Mouse (Mus musculus) testis, adult 2 months (tissue): ENCODE results near the gene Nav2. TPM values are rescaled to one million over a fixed set of nuclear protein-coding genes. Genes with fewer than 3 reads are reported as not detected.

Experiments used
- H3K27ac ChIP-seq: fragments of 200-500 bp; 2 replicates; pipeline ENCODE4 v1.5.1; 2012; ENCODE audit warnings: low read depth, low read length; ENCODE audit not compliant: control insufficient read depth, insufficient read depth
- H3K27me3 ChIP-seq: fragments of 200-500 bp; 2 replicates; pipeline ENCODE4 v1.6.1; 2012; ENCODE audit warnings: mild to moderate bottlenecking, low read length, moderate library complexity; ENCODE audit not compliant: control insufficient read depth, insufficient read depth
- H3K36me3 ChIP-seq: fragments of 200-500 bp; 2 replicates; pipeline ENCODE4 v1.6.1; 2012; ENCODE audit warnings: mild to moderate bottlenecking, low read length; ENCODE audit not compliant: control insufficient read depth, insufficient read depth
- H3K4me1 ChIP-seq: fragments of 200-500 bp; 2 replicates; pipeline ENCODE4 v1.6.1; 2012; ENCODE audit warnings: low read length; ENCODE audit not compliant: control insufficient read depth, insufficient read depth
- H3K4me3 ChIP-seq: fragments of 200-500 bp; 2 replicates; pipeline ENCODE4 v1.5.1; 2012; ENCODE audit warnings: low read depth, mild to moderate bottlenecking, low read length, moderate library complexity, mixed read lengths; ENCODE audit not compliant: control insufficient read depth
- CTCF ChIP-seq: fragments of 200-500 bp; IDR thresholded peaks from 2 replicates; pipeline ENCODE4 v1.5.1; 2012; ENCODE audit warnings: low read depth, mild to moderate bottlenecking, inconsistent platforms, low read length, moderate library complexity; ENCODE audit not compliant: control insufficient read depth, insufficient read depth, insufficient replicate concordance
- POLR2A ChIP-seq: fragments of 200-500 bp; IDR thresholded peaks from 2 replicates; pipeline ENCODE4 v1.6.1; 2012; ENCODE audit warnings: low read depth, mild to moderate bottlenecking, inconsistent platforms, low read length, moderate library complexity; ENCODE audit not compliant: control insufficient read depth
- polyA plus RNA-seq: library from polyadenylated mRNA; depleted of rRNA; stranded (reverse); fragments of >200 nt; gene quantifications from 2 replicates; pipeline ENCODE4 v1.2.3, GENCODE M21; 2012

Nav2 gene
- polyA plus RNA-seq, 1 experiment: 20.8 TPM

GRCm38 (mm10) chr7:49071141-49071567 is 162.6 kb downstream of the Nav2 start:
- Histone ChIP-seq H3K27me3 (no peaks in the 10 kb centered on the region), H3K4me3 (no peak overlapping the region), H3K36me3 (no peaks in the 10 kb centered on the region), H3K4me1 (no peaks in the 10 kb centered on the region), H3K27ac (no peak overlapping the region)
- TF ChIP-seq CTCF (no peak), POLR2A (no peak)

- TF ChIP-seq POLR2A (no peak), CTCF (no peak)
- Histone ChIP-seq H3K36me3 (no peaks in the 10 kb centered on the region), H3K4me1 (no peaks in the 10 kb centered on the region), H3K27ac (no peak overlapping the region), H3K4me3 (no peak overlapping the region), H3K27me3 (no peaks in the 10 kb centered on the region)
Observed at GRCm38 (mm10) chr7:49075333-49075934, 166.9 kb downstream of the Nav2 start.

GRCm38 (mm10) chr7:49076283-49076694 is 167.8 kb downstream of the Nav2 start:
- Histone ChIP-seq H3K4me1 (no peaks in the 10 kb centered on the region), H3K27me3 (no peaks in the 10 kb centered on the region), H3K4me3 (no peak overlapping the region), H3K27ac (no peak overlapping the region), H3K36me3 (no peaks in the 10 kb centered on the region)
- TF ChIP-seq POLR2A: no peak
- TF ChIP-seq CTCF: no peak

- Histone ChIP-seq H3K4me1 (no peaks in the 10 kb centered on the region), H3K4me3 (no peak overlapping the region), H3K36me3 (no peaks in the 10 kb centered on the region), H3K27ac (no peak overlapping the region), H3K27me3 (no peaks in the 10 kb centered on the region)
- TF ChIP-seq POLR2A (no peak), CTCF (no peak)
Observed at GRCm38 (mm10) chr7:49078930-49079329, 170.4 kb downstream of the Nav2 start.

- Histone ChIP-seq H3K27me3 (no peaks in the 10 kb centered on the region), H3K4me1 (no peaks in the 10 kb centered on the region), H3K4me3 (no peak overlapping the region), H3K27ac (no peak overlapping the region), H3K36me3 (no peaks in the 10 kb centered on the region)
- TF ChIP-seq POLR2A: no peak
- TF ChIP-seq CTCF: no peak
Observed at GRCm38 (mm10) chr7:49082585-49083165, 174.2 kb downstream of the Nav2 start.

- H3K36me3 ChIP-seq: no peaks in the 10 kb centered on the region
- H3K27me3 ChIP-seq: no peaks in the 10 kb centered on the region
- no peaks in the 10 kb centered on the region for H3K4me1 ChIP-seq
- TF ChIP-seq POLR2A: no peak
- TF ChIP-seq CTCF: no peak
- H3K27ac ChIP-seq: no peak overlapping the region
- H3K4me3 ChIP-seq: no peak overlapping the region
Observed at GRCm38 (mm10) chr7:49084768-49085167, 176.3 kb downstream of the Nav2 start.

GRCm38 (mm10) chr7:49085759-49086158 is 177.2 kb downstream of the Nav2 start:
- Histone ChIP-seq H3K4me1 (no peaks in the 10 kb centered on the region), H3K4me3 (no peak overlapping the region), H3K27me3 (no peaks in the 10 kb centered on the region), H3K36me3 (no peaks in the 10 kb centered on the region), H3K27ac (no peak overlapping the region)
- no peak for TF ChIP-seq CTCF

GRCm38 (mm10) chr7:49087154-49087553 is 178.6 kb downstream of the Nav2 start:
- TF ChIP-seq CTCF (no peak), POLR2A (no peak)
- no peak overlapping the region for H3K27ac ChIP-seq
- no peaks in the 10 kb centered on the region for H3K27me3 ChIP-seq
- H3K4me1 ChIP-seq: no peaks in the 10 kb centered on the region
- H3K4me3 ChIP-seq: no peak overlapping the region
- H3K36me3 ChIP-seq: no peaks in the 10 kb centered on the region
